ENCODE assay signal across 8 mouse cellular contexts in the genomic region with DNA sequence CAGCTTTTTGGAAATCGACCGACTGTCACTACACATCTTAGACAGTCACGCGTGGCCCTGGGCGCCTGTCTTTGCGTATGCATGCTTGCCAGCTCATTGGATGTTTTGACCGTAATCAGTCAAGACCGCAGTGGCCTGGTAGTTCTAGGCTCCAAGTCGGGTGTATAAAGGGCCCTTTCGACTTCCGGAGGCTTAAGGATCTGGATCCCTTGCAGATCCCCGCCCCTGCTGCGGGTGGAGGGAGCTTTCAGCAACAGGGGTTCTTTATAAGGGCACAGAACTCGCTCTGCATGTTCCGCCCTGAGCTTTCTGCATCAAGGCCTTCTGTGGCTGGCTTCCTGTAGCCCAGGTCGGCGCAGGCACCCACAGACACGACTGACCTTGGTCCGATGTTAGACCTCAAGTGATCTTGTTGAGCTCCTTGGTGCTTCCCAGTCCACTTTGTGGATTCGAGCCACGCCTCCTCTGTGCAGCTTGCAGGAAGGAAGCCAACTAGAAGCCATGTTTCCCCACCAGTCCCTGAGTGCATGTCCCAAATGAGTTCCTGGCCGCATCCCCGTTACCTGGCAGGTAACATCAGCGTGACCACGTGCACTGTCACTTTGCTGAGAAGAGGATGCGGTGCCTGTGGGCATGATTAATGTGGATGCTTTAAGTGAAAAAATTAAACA. TPM values are rescaled to one million over a fixed set of nuclear protein-coding genes. Genes with fewer than 3 reads are reported as not detected.
DNase-seq lines count a peak whose midpoint lies in the region; ATAC-seq and TF ChIP-seq lines count a peak whose summit lies in the region.

Bzw2 (minus strand) TSS at position 443 of the 671 bp plus-strand sequence.

- H3K36me3 ChIP-seq in heart, embryonic 10.5 days: no peaks in the 10 kb centered on the region
- H3K36me3 ChIP-seq in kidney, embryonic 15.5 days: 0 out of 2 replicates have a peak, but pooled peaks cover 2% of the 10 kb centered on the region

- peak within 1 kb of the TSS; percentile 89 for H3K4me3 ChIP-seq in heart, embryonic 10.5 days
- H3K4me3 ChIP-seq in kidney, embryonic 15.5 days (replicated peaks): peak within 1 kb of the TSS; percentile 97

- no peaks in the 10 kb centered on the region for H3K9me3 ChIP-seq in heart, embryonic 10.5 days
- H3K9me3 ChIP-seq in kidney, embryonic 15.5 days (replicated peaks): no peaks in the 10 kb centered on the region

- WGBS in heart, embryonic 10.5 days: 3% methylated on average over 26 of the region's 26 CpGs
- 1% methylated on average over 26 of the region's 26 CpGs for WGBS in kidney, embryonic 15.5 days

- TF ChIP-seq CTCF in brain, embryonic 14.5 days (IDR thresholded peaks at IDR 0.05; ENCODE audit: borderline replicate concordance, extremely low read depth, insufficient read depth, insufficient read length): no peak

- peak within 1 kb of the TSS; percentile 77 for H3K4me2 ChIP-seq in kidney, embryonic 15.5 days

- no peak for TF ChIP-seq POLR2A in brain, embryonic 14.5 days (IDR thresholded peaks at IDR 0.05; ENCODE audit: borderline replicate concordance, extremely low read depth, insufficient read depth, insufficient read length, poor library complexity, severe bottlenecking)

- DNase-seq in CD4-positive helper T cell, adult 2 months (ENCODE audit: low read depth, low spot score): peak; percentile 86
- peak; percentile 85 for DNase-seq in brain, embryonic 14.5 days (ENCODE audit: low read depth)
- peak; percentile 91 for DNase-seq in heart, embryonic 10.5 days (ENCODE audit: low spot score)
- peak; percentile 69 for DNase-seq in liver
- peak; percentile 8 to 31 for DNase-seq in monocyte, adult 2 months (ENCODE audit: low read depth in 1 of 2, low spot score in 2 of 2)
- peak; percentile 71 to 76 for DNase-seq in spleen, postnatal 36 days (ENCODE audit: low spot score in 2 of 2)

- H3K27me3 ChIP-seq in heart, embryonic 10.5 days (ENCODE audit: insufficient read depth, poor library complexity, severe bottlenecking): no peaks in the 10 kb centered on the region
- no peaks in the 10 kb centered on the region for H3K27me3 ChIP-seq in kidney, embryonic 15.5 days

- ATAC-seq in erythroblast, adult 5-6 weeks (replicated peaks; ENCODE audit: low FRiP score, poor library complexity, severe bottlenecking): peak; percentile 34
- peak; percentile 38 for ATAC-seq in kidney, embryonic 15.5 days (replicated peaks; ENCODE audit: low FRiP score)

- peaks cover 28% of the 10 kb centered on the region for H3K4me1 ChIP-seq in heart, embryonic 10.5 days
- H3K4me1 ChIP-seq in kidney, embryonic 15.5 days: peaks cover 29% of the 10 kb centered on the region

- peak within 1 kb of the TSS; percentile 68 for H3K9ac ChIP-seq in kidney, embryonic 15.5 days

- H3K27ac ChIP-seq in heart, embryonic 10.5 days: peak within 1 kb of the TSS; percentile 95
- H3K27ac ChIP-seq in kidney, embryonic 15.5 days: peak within 1 kb of the TSS; percentile 95

RNA-seq across cellular contexts. Expression of gene Bzw2, which starts in this region (rescaled TPM):
- 225 and 239 TPM in 2 replicates for polyA plus RNA-seq in brain, embryonic 14.5 days (2012; rRNA removed)
- total RNA-seq in erythroblast, adult 5-6 weeks (2015; ENCODE audit: low replicate concordance): 18.4 and 19.4 TPM in 2 replicates
- 14.8 and 18.3 TPM in 2 replicates for total RNA-seq in erythroblast, adult 5-6 weeks (2017; ENCODE audit: low replicate concordance)
- polyA plus RNA-seq in heart, embryonic 10.5 days (2016; fragmentation: Nextera tagmentation; extraction: Ambion mirVana): 222 and 241 TPM in 2 replicates
- polyA plus RNA-seq in kidney, embryonic 15.5 days (2015; fragmentation: Nextera tagmentation; extraction: Ambion mirVana): 221 and 225 TPM in 2 replicates

Comparison
In these comparisons a context has a peak if more than half of its experiments do, and no peak if none do; other contexts are left out.
1. Peak in every context shown above with its lines: DNase-seq, ATAC-seq, H3K4me3 ChIP-seq and H3K27ac ChIP-seq.
2. DNase-seq: peak in every context shown above with its lines; median percentile 91 in heart, embryonic 10.5 days; 86 in CD4-positive helper T cell, adult 2 months; 85 in brain, embryonic 14.5 days; 74 in spleen, postnatal 36 days; 69 in liver; 20 in monocyte, adult 2 months.